ENCODE assay signal across 10 mouse cellular contexts in the genomic region with DNA sequence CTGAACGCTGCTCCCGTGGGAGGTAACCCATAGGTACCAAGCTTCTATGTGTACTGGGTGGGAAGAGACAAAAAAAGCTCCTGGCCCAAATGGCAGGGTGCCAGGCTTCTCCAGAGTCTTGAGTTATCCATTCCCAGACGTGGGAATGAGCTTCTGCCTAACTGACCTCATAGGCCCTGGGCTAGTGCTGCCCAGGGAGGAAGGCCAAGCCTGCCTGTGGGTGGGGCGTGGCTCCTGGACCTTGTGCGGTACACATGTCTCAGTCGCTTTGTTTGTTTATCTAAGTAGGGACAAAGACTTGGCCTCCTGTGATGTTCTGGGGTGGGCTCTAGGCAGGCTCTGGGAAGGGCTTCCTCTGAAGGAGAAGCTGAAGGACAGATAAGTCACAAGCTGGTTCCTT. TPM values are rescaled to one million over a fixed set of nuclear protein-coding genes. Genes with fewer than 3 reads are reported as not detected.
DNase-seq lines count a peak whose midpoint lies in the region; ATAC-seq lines count a peak whose summit lies in the region.
"Had no signal": no experiment of that assay in that cellular context is flagged by ENCODE, and none has a peak within 500 bp of the region (broad histone marks: within the 10 kb centered on the region; RNA-seq: fewer than 3 reads in every experiment).

No protein-coding gene starts in this region.

- no peak overlapping the region for H3K9ac ChIP-seq in intestine, embryonic 15.5 days
- no peak overlapping the region for H3K9ac ChIP-seq in intestine, embryonic 16.5 days (ENCODE audit: low read depth, low read length)
- H3K9ac ChIP-seq: hindbrain, embryonic 14.5 days had no signal

- no peaks in the 10 kb centered on the region for H3K36me3 ChIP-seq in intestine, embryonic 15.5 days
- no peaks in the 10 kb centered on the region for H3K36me3 ChIP-seq in intestine, embryonic 16.5 days (ENCODE audit: control insufficient read depth, insufficient read depth, low read length)

- no peak overlapping the region for H3K4me3 ChIP-seq in intestine, embryonic 15.5 days (replicated peaks)
- no peak overlapping the region for H3K4me3 ChIP-seq in intestine, embryonic 16.5 days (ENCODE audit: low read length)

- H3K9me3 ChIP-seq in intestine, embryonic 15.5 days = no peaks in the 10 kb centered on the region
- no peaks in the 10 kb centered on the region for H3K9me3 ChIP-seq in intestine, embryonic 16.5 days (ENCODE audit: control insufficient read depth, low read length)

- H3K27me3 ChIP-seq in intestine, embryonic 15.5 days (replicated peaks) = no peaks in the 10 kb centered on the region
- no peaks in the 10 kb centered on the region for H3K27me3 ChIP-seq in intestine, embryonic 16.5 days (replicated peaks; ENCODE audit: control insufficient read depth, insufficient read depth, low read length)

- intact Hi-C loops in heart, postnatal 14 days (cut with DNase I) = no loop called here

- DNase-seq in cerebellum, postnatal 10 days = peak; percentile 47 to 54
- DNase-seq in heart, postnatal 14 days = peak; percentile 66 to 78
- DNase-seq in lung, postnatal 10 days = peak; percentile 88
- no peak for DNase-seq in urinary bladder, adult 2 months (ENCODE audit: low spot score)
- DNase-seq in urinary bladder, postnatal 25 days (ENCODE audit: low spot score) = no peak

- 36% methylated on average over 6 of the region's 6 CpGs for WGBS in intestine, embryonic 15.5 days
- 46% methylated on average over 6 of the region's 6 CpGs for WGBS in intestine, embryonic 16.5 days

- H3K4me1 ChIP-seq in intestine, embryonic 15.5 days (replicated peaks) = 0 out of 2 replicates have a peak, but pooled peaks cover 5% of the 10 kb centered on the region
- peaks cover 12% of the 10 kb centered on the region; the same call in 1 of the 2 replicates for H3K4me1 ChIP-seq in intestine, embryonic 16.5 days (ENCODE audit: control insufficient read depth, insufficient read depth, low read length)

- no peak overlapping the region for H3K4me2 ChIP-seq in intestine, embryonic 15.5 days (replicated peaks)
- H3K4me2 ChIP-seq in intestine, embryonic 16.5 days (ENCODE audit: low read depth, low read length) = no peak overlapping the region
- H3K4me2 ChIP-seq: hindbrain, embryonic 14.5 days had no signal

- H3K27ac ChIP-seq in intestine, embryonic 15.5 days = no peak overlapping the region
- no peak overlapping the region for H3K27ac ChIP-seq in intestine, embryonic 16.5 days (ENCODE audit: low read length)
- H3K27ac ChIP-seq: hindbrain, embryonic 14.5 days had no signal

- ATAC-seq in intestine, embryonic 15.5 days = peak; percentile 53; the same call in 1 of the 2 replicates
- no peak for ATAC-seq in intestine, embryonic 16.5 days
- ATAC-seq in activated CD4-positive, CD25-positive, alpha-beta regulatory T cell, adult 4 months = no peak

RNA-seq across cellular contexts. Expression of gene Car4, which starts 11.2 kb away (rescaled TPM):
- polyA plus RNA-seq in intestine, embryonic 15.5 days (2015; fragmentation: Nextera tagmentation; extraction: Ambion mirVana) = 0.21 and 0.45 TPM in 2 replicates
- 0.15 and 0.32 TPM in 2 replicates for polyA plus RNA-seq in intestine, embryonic 16.5 days (2015; fragmentation: Nextera tagmentation; extraction: Ambion mirVana)
- total RNA-seq in heart, postnatal 14 days (2021) = 10 to 100 TPM; 63.6 to 82.3 TPM
- polyA plus RNA-seq in urinary bladder, adult 2 months (2012; rRNA removed) = 0.58 and 1.1 TPM in 2 replicates
- not detected for polyA plus RNA-seq in activated CD4-positive, CD25-positive, alpha-beta regulatory T cell, adult 4 months (2017; shearing (Covaris generic))
- total RNA-seq: MEL had no signal

RNA-seq across cellular contexts. Expression of gene Znhit3, which starts 52.6 kb away (rescaled TPM):
- 51.6 and 57.1 TPM in 2 replicates for polyA plus RNA-seq in intestine, embryonic 15.5 days (2015; fragmentation: Nextera tagmentation; extraction: Ambion mirVana)
- polyA plus RNA-seq in intestine, embryonic 16.5 days (2015; fragmentation: Nextera tagmentation; extraction: Ambion mirVana) = 43.6 and 49.6 TPM in 2 replicates
- 1 to 10 TPM; 8.5 to 8.6 TPM for total RNA-seq in heart, postnatal 14 days (2021)
- polyA plus RNA-seq in urinary bladder, adult 2 months (2012; rRNA removed) = 22.6 and 25.4 TPM in 2 replicates
- polyA plus RNA-seq in activated CD4-positive, CD25-positive, alpha-beta regulatory T cell, adult 4 months (2017; shearing (Covaris generic)) = 10 to 100 TPM; 34.7 to 35.7 TPM

Comparison
In these comparisons a context has a peak if more than half of its experiments do, and no peak if none do; other contexts are left out.
1. DNase-seq: peak in cerebellum, postnatal 10 days (2 of 2), heart, postnatal 14 days (2 of 2) and lung, postnatal 10 days (single experiment); none in urinary bladder, adult 2 months (single experiment) and urinary bladder, postnatal 25 days (single experiment).